Mouse (Mus musculus): Measurements from ENCODE around the gene Aacs. TPM values are rescaled to one million over a fixed set of nuclear protein-coding genes. Genes with fewer than 3 reads are reported as not detected.

Aacs gene
- polyA plus RNA-seq, 2 experiments = 35.5 to 43.3 TPM

- ATAC-seq (ENCODE audit: low FRiP score, low read depth) = no peak
- no peak for TF ChIP-seq POLR2A (IDR thresholded peaks at IDR 0.05; ENCODE audit: borderline replicate concordance, extremely low read depth, insufficient read depth, insufficient read length)
- DNase-seq (ENCODE audit: low spot score) = peak; percentile 27
- Histone ChIP-seq H3K4me2 (replicated peaks; ENCODE audit: low read depth, low read length, severe bottlenecking) (peak overlapping the region; percentile 78), H3K9me3 (ENCODE audit: control insufficient read depth, low read length) (no peaks in the 10 kb centered on the region), H3K4me1 (ENCODE audit: control insufficient read depth, insufficient read depth, low read length) (peaks cover 3% of the 10 kb centered on the region; the same call in 1 of the 2 replicates), H3K4me3 (replicated peaks; ENCODE audit: low read length) (peak overlapping the region; percentile 88), H3K9ac (ENCODE audit: low read depth, low read length, severe bottlenecking) (peak overlapping the region; percentile 81), H3K27ac (replicated peaks; ENCODE audit: low read depth, low read length) (0 out of 2 replicates have a peak overlapping the region, but pooled peaks have one; percentile 16), H3K36me3 (ENCODE audit: control insufficient read depth, insufficient read depth, low read length) (no peaks in the 10 kb centered on the region), H3K27me3 (ENCODE audit: control insufficient read depth, insufficient read depth, low read length) (no peaks in the 10 kb centered on the region)
- WGBS = 3% methylated on average over 7 of the region's 7 CpGs
These were observed 34.9 kb upstream of the Aacs start for GRCm38 (mm10) chr5:125440583-125441233.

DNA sequence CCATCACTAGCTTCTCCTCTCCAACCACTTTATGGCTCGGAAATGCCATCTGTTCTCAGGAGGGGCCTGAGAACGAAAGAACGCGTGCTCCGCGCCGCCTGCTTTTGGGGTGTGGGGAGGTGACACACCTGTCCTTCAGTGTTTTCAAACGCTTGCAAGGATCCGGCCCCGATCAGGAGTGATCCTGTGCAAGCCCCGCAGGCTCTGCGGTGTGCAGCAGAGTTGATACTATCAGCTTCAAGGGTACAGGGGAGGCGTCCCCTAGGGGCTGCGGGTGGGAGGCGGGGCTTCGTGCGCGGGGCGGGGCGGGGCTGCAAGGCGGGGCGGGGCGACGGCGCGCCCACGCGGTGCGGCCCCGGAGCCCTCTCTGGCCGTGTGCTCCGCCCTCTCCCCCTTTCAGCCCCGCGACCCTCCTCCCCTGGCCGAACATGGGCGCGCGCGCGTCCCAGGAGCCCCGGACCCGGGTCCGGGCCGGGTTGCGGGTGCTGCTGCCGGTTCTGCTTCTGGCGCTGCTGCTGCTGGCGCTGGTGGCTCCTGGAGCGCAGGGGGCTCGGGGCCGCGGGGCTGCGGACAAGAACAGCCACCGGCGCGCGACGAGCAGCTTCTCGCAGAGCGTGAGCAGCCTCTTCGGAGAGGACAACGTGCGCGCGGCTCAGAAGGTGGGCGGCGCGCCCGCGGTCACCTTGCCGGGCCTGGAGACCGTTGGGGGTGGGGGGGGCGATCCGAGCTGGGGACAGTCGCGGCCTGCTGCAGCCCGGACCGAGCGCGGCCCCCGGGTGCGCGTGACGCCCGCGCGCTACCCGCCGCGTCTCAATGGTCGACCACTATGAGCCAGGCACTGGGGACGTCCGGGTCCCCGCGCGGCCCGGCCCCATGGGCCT lies 34.1 kb upstream of the Aacs start, which contains the start of gene Bri3bp:
Bri3bp (plus strand) TSS at position 335 of the 881 bp plus-strand sequence.
- DNase-seq (ENCODE audit: low spot score) (peak; percentile 57), ATAC-seq (ENCODE audit: low FRiP score, low read depth) (peak; percentile 92)
- Histone ChIP-seq H3K9me3 (ENCODE audit: control insufficient read depth, low read length) (no peaks in the 10 kb centered on the region), H3K9ac (ENCODE audit: low read depth, low read length, severe bottlenecking) (peak within 1 kb of the TSS; percentile 81), H3K27ac (replicated peaks; ENCODE audit: low read depth, low read length) (peak within 1 kb of the TSS; percentile 70), H3K4me2 (replicated peaks; ENCODE audit: low read depth, low read length, severe bottlenecking) (peak within 1 kb of the TSS; percentile 78), H3K36me3 (ENCODE audit: control insufficient read depth, insufficient read depth, low read length) (no peaks in the 10 kb centered on the region), H3K27me3 (ENCODE audit: control insufficient read depth, insufficient read depth, low read length) (no peaks in the 10 kb centered on the region), H3K4me3 (replicated peaks; ENCODE audit: low read length) (peak within 1 kb of the TSS; percentile 88), H3K4me1 (ENCODE audit: control insufficient read depth, insufficient read depth, low read length) (peaks cover 3% of the 10 kb centered on the region; the same call in 1 of the 2 replicates)
- no peak for TF ChIP-seq POLR2A (IDR thresholded peaks at IDR 0.05; ENCODE audit: borderline replicate concordance, extremely low read depth, insufficient read depth, insufficient read length)
- under 1% methylated on average over 38 of the region's 97 CpGs for WGBS

GRCm38 (mm10) chr5:125442136-125442995 lies 33.2 kb upstream of the Aacs start:
- no peak for TF ChIP-seq POLR2A (IDR thresholded peaks at IDR 0.05; ENCODE audit: borderline replicate concordance, extremely low read depth, insufficient read depth, insufficient read length)
- Histone ChIP-seq H3K27ac (replicated peaks; ENCODE audit: low read depth, low read length) (peak overlapping the region; percentile 70), H3K4me2 (replicated peaks; ENCODE audit: low read depth, low read length, severe bottlenecking) (peak overlapping the region; percentile 78), H3K4me1 (ENCODE audit: control insufficient read depth, insufficient read depth, low read length) (peaks cover 3% of the 10 kb centered on the region; the same call in 1 of the 2 replicates), H3K27me3 (ENCODE audit: control insufficient read depth, insufficient read depth, low read length) (no peaks in the 10 kb centered on the region), H3K9ac (ENCODE audit: low read depth, low read length, severe bottlenecking) (peak overlapping the region; percentile 81), H3K4me3 (replicated peaks; ENCODE audit: low read length) (peak overlapping the region; percentile 88), H3K9me3 (ENCODE audit: control insufficient read depth, low read length) (no peaks in the 10 kb centered on the region), H3K36me3 (ENCODE audit: control insufficient read depth, insufficient read depth, low read length) (no peaks in the 10 kb centered on the region)
- 20% methylated on average over 27 of the region's 27 CpGs for WGBS
- DNase-seq (ENCODE audit: low spot score) (no peak), ATAC-seq (ENCODE audit: low FRiP score, low read depth) (0 out of 2 replicates have a peak, but pooled peaks have one; percentile 3)

GRCm38 (mm10) chr5:125443335-125443734 lies 32.3 kb upstream of the Aacs start:
- DNase-seq (ENCODE audit: low spot score) = no peak
- no peaks in the 10 kb centered on the region for H3K36me3 ChIP-seq (ENCODE audit: control insufficient read depth, insufficient read depth, low read length)
- H3K27me3 ChIP-seq (ENCODE audit: control insufficient read depth, insufficient read depth, low read length) = no peaks in the 10 kb centered on the region
- TF ChIP-seq POLR2A (IDR thresholded peaks at IDR 0.05; ENCODE audit: borderline replicate concordance, extremely low read depth, insufficient read depth, insufficient read length) = no peak
- no peaks in the 10 kb centered on the region for H3K9me3 ChIP-seq (ENCODE audit: control insufficient read depth, low read length)
- no peak overlapping the region for H3K4me3 ChIP-seq (replicated peaks; ENCODE audit: low read length)
- ATAC-seq (ENCODE audit: low FRiP score, low read depth) = no peak
- H3K4me1 ChIP-seq (ENCODE audit: control insufficient read depth, insufficient read depth, low read length) = peaks cover 3% of the 10 kb centered on the region; the same call in 1 of the 2 replicates
- no peak overlapping the region for H3K4me2 ChIP-seq (replicated peaks; ENCODE audit: low read depth, low read length, severe bottlenecking)
- 90% methylated on average over 5 of the region's 5 CpGs for WGBS
- H3K9ac ChIP-seq (ENCODE audit: low read depth, low read length, severe bottlenecking) = no peak overlapping the region
- no peak overlapping the region for H3K27ac ChIP-seq (replicated peaks; ENCODE audit: low read depth, low read length)
